Mouse (Mus musculus): ENCODE results near the gene Abcg5. TPM values are rescaled to one million over a fixed set of nuclear protein-coding genes. Genes with fewer than 3 reads are reported as not detected.

Gene Abcg5
- polyA plus RNA-seq, 1 experiment: not detected

DNA sequence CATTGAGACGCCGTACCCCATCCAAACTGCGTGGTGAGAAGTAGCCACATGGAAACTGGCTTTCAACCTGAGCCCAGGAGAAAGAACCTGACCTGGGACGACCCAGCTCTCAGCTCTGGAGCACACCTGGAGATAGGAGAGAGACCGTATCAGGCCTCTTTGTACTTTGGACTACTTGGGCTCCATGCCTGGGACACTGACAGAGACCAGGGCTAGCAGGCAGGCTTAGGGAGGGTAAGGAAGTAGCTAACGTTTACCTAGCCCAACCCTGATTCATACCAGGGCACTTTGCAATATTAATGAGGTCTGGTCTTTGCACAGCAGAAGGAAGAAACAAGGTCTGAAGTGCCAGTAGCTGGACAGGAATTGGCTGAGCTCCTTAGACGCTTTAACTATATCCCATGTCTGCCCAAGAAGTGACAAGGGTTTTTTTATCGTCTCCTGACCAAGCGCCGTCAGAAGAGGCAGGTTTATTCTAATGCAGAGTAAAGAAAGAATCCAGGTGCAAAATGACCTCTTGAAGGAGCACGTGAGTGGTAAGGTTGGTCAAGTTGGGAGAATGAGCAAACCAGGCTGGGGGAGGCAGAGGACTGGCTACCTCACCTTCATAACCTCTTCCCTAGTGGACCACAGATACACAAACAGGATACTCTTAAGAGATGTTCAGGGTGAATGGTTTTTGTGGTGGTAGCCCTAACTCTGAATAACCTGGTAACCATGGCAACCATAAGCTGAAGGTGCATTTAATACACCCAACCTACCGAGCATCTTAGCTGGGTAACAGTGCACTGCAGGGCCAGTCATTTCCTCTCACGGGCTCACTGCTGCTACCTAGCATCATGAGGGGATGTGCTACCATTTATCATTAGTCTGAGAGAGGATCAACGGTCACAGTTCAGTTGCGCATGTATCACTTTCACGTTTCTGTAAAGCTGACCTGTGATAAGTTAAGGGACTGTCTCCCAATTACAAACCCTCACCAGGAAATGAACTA, 10.1 kb downstream of the Abcg5 start:
- Histone ChIP-seq H3K4me2 (ENCODE audit: low read depth) (no peak overlapping the region), H3K79me2 (ENCODE audit: control insufficient read depth, insufficient read depth) (no peaks in the 10 kb centered on the region), H3ac (ENCODE audit: control insufficient read depth, insufficient read length) (no peak overlapping the region), H3K27me3 (ENCODE audit: control insufficient read depth, insufficient read depth, insufficient read length) (peaks cover 18% of the 10 kb centered on the region), H3K36me3 (ENCODE audit: control insufficient read depth, insufficient read depth) (no peaks in the 10 kb centered on the region), H3K4me3 (no peak overlapping the region)
- TF ChIP-seq USF1 (IDR thresholded peaks at IDR 0.05; ENCODE audit: low read depth): no peak
- TF ChIP-seq E2F4 (IDR thresholded peaks at IDR 0.05; ENCODE audit: insufficient read depth): no peak
- no peak for TF ChIP-seq REST (IDR thresholded peaks at IDR 0.05; ENCODE audit: insufficient read depth, insufficient read length)
- no peak for TF ChIP-seq CEBPB (IDR thresholded peaks at IDR 0.05; ENCODE audit: insufficient read depth, poor library complexity, severe bottlenecking)
- no peak for TF ChIP-seq MAX (IDR thresholded peaks at IDR 0.05; ENCODE audit: low read depth)
- no peak for TF ChIP-seq POLR2A (IDR thresholded peaks at IDR 0.05; ENCODE audit: insufficient read length, low read depth)
- no peak for TF ChIP-seq POLR2AphosphoS2 (IDR thresholded peaks at IDR 0.05; ENCODE audit: insufficient read length, low read depth)
- TF ChIP-seq TCF3 (IDR thresholded peaks at IDR 0.05; ENCODE audit: insufficient read length, low read depth): no peak
- no peak for TF ChIP-seq MYOG (IDR thresholded peaks at IDR 0.05; ENCODE audit: control insufficient read depth in 1 of 3, insufficient read depth in 1 of 3, insufficient read length in 2 of 3, low read depth in 2 of 3)
- no peak for TF ChIP-seq MYOD1 (IDR thresholded peaks at IDR 0.05; ENCODE audit: control insufficient read depth in 1 of 3, insufficient read length in 2 of 3, low read depth in 2 of 3)
- no peak for TF ChIP-seq SRF (IDR thresholded peaks at IDR 0.05; ENCODE audit: control insufficient read depth, insufficient read length, low read depth)
- TF ChIP-seq TCF12 (IDR thresholded peaks at IDR 0.05; ENCODE audit: insufficient read depth, poor library complexity, severe bottlenecking): no peak

DNA sequence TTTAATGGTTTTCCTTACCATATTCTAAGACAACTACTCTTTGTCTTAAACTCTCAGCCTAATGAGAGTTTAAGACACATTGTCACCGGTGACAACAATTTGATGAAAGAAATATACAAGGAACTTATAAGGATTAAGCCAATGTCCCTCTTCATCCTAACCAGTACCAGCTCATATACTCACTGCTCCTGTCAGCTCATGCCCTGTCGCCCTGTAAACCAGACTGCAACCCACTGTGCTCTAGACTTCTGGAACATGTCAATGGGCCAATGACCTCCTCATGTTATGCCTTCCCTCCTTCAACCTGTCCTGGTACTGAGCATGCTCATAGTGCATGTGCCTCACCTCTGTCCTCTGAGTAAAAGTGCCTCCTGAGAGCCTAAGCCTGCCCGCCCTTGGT, 15.0 kb downstream of the Abcg5 start:
- Histone ChIP-seq H3K79me2 (ENCODE audit: control insufficient read depth, insufficient read depth) (no peaks in the 10 kb centered on the region), H3K4me3 (no peak overlapping the region), H3K27me3 (ENCODE audit: control insufficient read depth, insufficient read depth, insufficient read length) (peaks cover 9% of the 10 kb centered on the region), H3K4me2 (ENCODE audit: low read depth) (no peak overlapping the region), H3K36me3 (ENCODE audit: control insufficient read depth, insufficient read depth) (no peaks in the 10 kb centered on the region), H3ac (ENCODE audit: control insufficient read depth, insufficient read length) (no peak overlapping the region)
- TF ChIP-seq MAX (IDR thresholded peaks at IDR 0.05; ENCODE audit: low read depth): no peak
- TF ChIP-seq MYOG (IDR thresholded peaks at IDR 0.05; ENCODE audit: control insufficient read depth in 1 of 3, insufficient read depth in 1 of 3, insufficient read length in 2 of 3, low read depth in 2 of 3): no peak
- no peak for TF ChIP-seq SRF (IDR thresholded peaks at IDR 0.05; ENCODE audit: control insufficient read depth, insufficient read length, low read depth)
- no peak for TF ChIP-seq MYOD1 (IDR thresholded peaks at IDR 0.05; ENCODE audit: control insufficient read depth in 1 of 3, insufficient read length in 2 of 3, low read depth in 2 of 3)
- TF ChIP-seq POLR2A (IDR thresholded peaks at IDR 0.05; ENCODE audit: insufficient read length, low read depth): no peak
- TF ChIP-seq USF1 (IDR thresholded peaks at IDR 0.05; ENCODE audit: low read depth): no peak
- TF ChIP-seq E2F4 (IDR thresholded peaks at IDR 0.05; ENCODE audit: insufficient read depth): no peak
- TF ChIP-seq TCF3 (IDR thresholded peaks at IDR 0.05; ENCODE audit: insufficient read length, low read depth): no peak
- no peak for TF ChIP-seq TCF12 (IDR thresholded peaks at IDR 0.05; ENCODE audit: insufficient read depth, poor library complexity, severe bottlenecking)
- no peak for TF ChIP-seq REST (IDR thresholded peaks at IDR 0.05; ENCODE audit: insufficient read depth, insufficient read length)
- no peak for TF ChIP-seq POLR2AphosphoS2 (IDR thresholded peaks at IDR 0.05; ENCODE audit: insufficient read length, low read depth)
- TF ChIP-seq CEBPB (IDR thresholded peaks at IDR 0.05; ENCODE audit: insufficient read depth, poor library complexity, severe bottlenecking): no peak

DNA sequence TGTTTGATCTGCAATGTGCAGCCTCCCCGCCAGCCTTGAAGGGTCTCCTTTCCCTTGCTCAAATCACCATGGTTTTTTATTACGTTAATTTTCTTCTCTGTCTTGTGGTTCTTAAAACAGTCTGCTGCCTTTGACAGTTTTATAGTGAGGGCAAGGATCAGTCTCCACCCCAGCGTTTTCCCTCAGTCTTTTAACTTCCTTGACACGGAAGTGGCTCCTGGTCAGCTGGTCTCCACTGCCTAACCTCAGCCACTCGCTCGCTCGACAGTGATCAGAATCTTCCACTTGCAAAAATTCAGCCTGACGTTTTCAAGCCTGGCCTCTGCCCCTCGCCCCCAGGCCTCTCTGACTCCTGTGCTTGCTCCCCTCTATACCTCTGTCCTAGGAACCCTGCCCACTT, 17.1 kb downstream of the Abcg5 start:
- Histone ChIP-seq H3K27me3 (ENCODE audit: control insufficient read depth, insufficient read depth, insufficient read length) (no peaks in the 10 kb centered on the region), H3K36me3 (ENCODE audit: control insufficient read depth, insufficient read depth) (no peaks in the 10 kb centered on the region), H3ac (ENCODE audit: control insufficient read depth, insufficient read length) (no peak overlapping the region), H3K79me2 (ENCODE audit: control insufficient read depth, insufficient read depth) (no peaks in the 10 kb centered on the region), H3K4me2 (ENCODE audit: low read depth) (no peak overlapping the region), H3K4me3 (no peak overlapping the region)
- no peak for TF ChIP-seq E2F4 (IDR thresholded peaks at IDR 0.05; ENCODE audit: insufficient read depth)

DNA sequence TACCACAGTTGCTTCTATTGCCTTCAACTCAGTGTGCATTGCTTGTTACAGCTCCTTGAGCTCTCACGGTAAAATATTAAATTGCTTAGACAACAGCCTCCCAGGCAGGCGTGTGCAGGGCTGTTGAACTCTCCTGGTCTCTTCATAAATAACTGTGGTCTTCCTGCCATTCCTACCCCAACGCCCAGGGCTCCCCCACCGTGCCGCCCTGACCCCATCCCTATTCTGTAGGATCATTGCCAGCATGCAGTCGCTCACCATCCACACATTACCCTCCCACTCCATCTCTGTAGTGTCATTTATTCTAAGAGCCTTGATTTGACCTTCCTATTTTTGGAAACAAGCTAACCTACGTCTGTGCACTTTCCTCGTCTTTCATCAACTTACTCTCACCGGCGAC, 17.8 kb downstream of the Abcg5 start:
- no peak for TF ChIP-seq POLR2AphosphoS2 (IDR thresholded peaks at IDR 0.05; ENCODE audit: insufficient read length, low read depth)
- TF ChIP-seq MYOG (IDR thresholded peaks at IDR 0.05; ENCODE audit: control insufficient read depth in 1 of 3, insufficient read depth in 1 of 3, insufficient read length in 2 of 3, low read depth in 2 of 3): no peak
- TF ChIP-seq TCF3 (IDR thresholded peaks at IDR 0.05; ENCODE audit: insufficient read length, low read depth): no peak
- no peak for TF ChIP-seq MAX (IDR thresholded peaks at IDR 0.05; ENCODE audit: low read depth)
- TF ChIP-seq E2F4 (IDR thresholded peaks at IDR 0.05; ENCODE audit: insufficient read depth): no peak
- TF ChIP-seq POLR2A (IDR thresholded peaks at IDR 0.05; ENCODE audit: insufficient read length, low read depth): no peak
- TF ChIP-seq CEBPB (IDR thresholded peaks at IDR 0.05; ENCODE audit: insufficient read depth, poor library complexity, severe bottlenecking): no peak
- no peak for TF ChIP-seq SRF (IDR thresholded peaks at IDR 0.05; ENCODE audit: control insufficient read depth, insufficient read length, low read depth)
- no peak for TF ChIP-seq TCF12 (IDR thresholded peaks at IDR 0.05; ENCODE audit: insufficient read depth, poor library complexity, severe bottlenecking)
- TF ChIP-seq REST (IDR thresholded peaks at IDR 0.05; ENCODE audit: insufficient read depth, insufficient read length): no peak
- no peak for TF ChIP-seq USF1 (IDR thresholded peaks at IDR 0.05; ENCODE audit: low read depth)
- H3K4me2 ChIP-seq (ENCODE audit: low read depth): no peak overlapping the region
- H3K4me3 ChIP-seq: no peak overlapping the region
- H3K79me2 ChIP-seq (ENCODE audit: control insufficient read depth, insufficient read depth): no peaks in the 10 kb centered on the region
- no peaks in the 10 kb centered on the region for H3K27me3 ChIP-seq (ENCODE audit: control insufficient read depth, insufficient read depth, insufficient read length)
- no peak overlapping the region for H3ac ChIP-seq (ENCODE audit: control insufficient read depth, insufficient read length)
- no peaks in the 10 kb centered on the region for H3K36me3 ChIP-seq (ENCODE audit: control insufficient read depth, insufficient read depth)

All from myocyte (in vitro differentiated cells).